In the genomic region with DNA sequence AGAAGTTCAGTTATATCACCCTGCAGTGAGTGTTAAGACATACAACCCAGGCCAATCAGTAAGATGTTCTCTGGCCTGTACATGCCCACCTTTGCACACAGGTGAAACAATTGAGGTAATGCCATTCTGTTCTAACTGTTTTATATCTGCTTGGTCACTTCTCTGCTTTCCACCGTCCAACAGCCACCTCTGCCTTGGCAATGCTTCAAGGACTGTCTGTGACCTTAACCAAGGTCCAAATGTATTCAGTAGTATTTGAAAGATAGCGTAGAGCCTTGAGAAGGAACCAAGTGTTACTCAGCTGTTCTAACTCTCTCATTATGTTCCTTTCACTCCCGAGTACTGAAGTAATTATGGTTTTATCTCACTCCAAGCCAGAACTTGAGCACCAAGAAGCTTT, we compare ENCODE assay signal across 24 mouse cellular contexts. TPM values are rescaled to one million over a fixed set of nuclear protein-coding genes. Genes with fewer than 3 reads are reported as not detected.
DNase-seq lines count a peak whose midpoint lies in the region; ATAC-seq and TF ChIP-seq lines count a peak whose summit lies in the region.
"Had no signal": no experiment of that assay in that cellular context is flagged by ENCODE, and none has a peak within 500 bp of the region (broad histone marks: within the 10 kb centered on the region; RNA-seq: fewer than 3 reads in every experiment).

No protein-coding gene starts in this region.

- no peak for TF ChIP-seq CTCF in kidney, adult 2 months (conservative IDR thresholded peaks at IDR 0.05; ENCODE audit: insufficient read depth, insufficient read length, low read depth, low read length)
- TF ChIP-seq CTCF in testis, adult 2 months (IDR thresholded peaks at IDR 0.05; ENCODE audit: control insufficient read depth, insufficient read depth, insufficient replicate concordance, low read depth, low read length), result no peak

- peak; percentile 81 for DNase-seq in kidney, adult 2 months
- DNase-seq in adrenal gland, adult 8-10 months, result peak; percentile 84
- peak; percentile 89 for DNase-seq in adrenal gland, postnatal 14 days
- DNase-seq in gastrocnemius, adult 8-10 months (ENCODE audit: low spot score in 2 of 2), result no peak
- DNase-seq: cerebellum, adult 9-11 months; gastrocnemius, postnatal 14 days; liver, postnatal 0 days; lung, postnatal 10 days; thymus, adult 2 months had no signal

- no peak overlapping the region for H3K4me2 ChIP-seq in kidney, embryonic 15.5 days
- no peak overlapping the region for H3K4me2 ChIP-seq in intestine, embryonic 16.5 days (ENCODE audit: low read depth, low read length)
- H3K4me2 ChIP-seq: embryonic facial prominence, embryonic 12.5 days; hindbrain, embryonic 12.5 days; limb, embryonic 15.5 days; midbrain, embryonic 12.5 days had no signal

- H3K9ac ChIP-seq in kidney, embryonic 15.5 days, result no peak overlapping the region
- H3K9ac ChIP-seq in intestine, embryonic 16.5 days (ENCODE audit: low read depth, low read length), result no peak overlapping the region
- H3K9ac ChIP-seq: embryonic facial prominence, embryonic 12.5 days; hindbrain, embryonic 12.5 days; limb, embryonic 15.5 days; liver, postnatal 0 days; midbrain, embryonic 12.5 days had no signal

- peaks cover 8% of the 10 kb centered on the region; the same call in 1 of the 2 replicates for H3K4me1 ChIP-seq in kidney, adult 2 months (ENCODE audit: control insufficient read depth, insufficient read depth, low read length)
- H3K4me1 ChIP-seq in kidney, embryonic 15.5 days, result no peaks in the 10 kb centered on the region
- no peaks in the 10 kb centered on the region for H3K4me1 ChIP-seq in testis, adult 2 months (ENCODE audit: control insufficient read depth, insufficient read depth, low read length)
- no peaks in the 10 kb centered on the region for H3K4me1 ChIP-seq in intestine, embryonic 16.5 days (ENCODE audit: control insufficient read depth, insufficient read depth, low read length)
- H3K4me1 ChIP-seq: embryonic facial prominence, embryonic 12.5 days; hindbrain, embryonic 12.5 days; limb, embryonic 15.5 days; midbrain, embryonic 12.5 days had no signal

- H3K27me3 ChIP-seq in kidney, adult 2 months (replicated peaks; ENCODE audit: control insufficient read depth, insufficient read depth, low read length), result no peaks in the 10 kb centered on the region
- H3K27me3 ChIP-seq in kidney, embryonic 15.5 days, result no peaks in the 10 kb centered on the region
- H3K27me3 ChIP-seq in testis, adult 2 months (ENCODE audit: control insufficient read depth, insufficient read depth, low read length), result no peaks in the 10 kb centered on the region
- H3K27me3 ChIP-seq in intestine, embryonic 16.5 days (replicated peaks; ENCODE audit: control insufficient read depth, insufficient read depth, low read length), result no peaks in the 10 kb centered on the region
- H3K27me3 ChIP-seq: embryonic facial prominence, embryonic 12.5 days; hindbrain, embryonic 12.5 days; limb, embryonic 15.5 days; midbrain, embryonic 12.5 days had no signal

- 27% methylated on average over 3 of the region's 3 CpGs for WGBS in kidney, adult 2 months
- WGBS in kidney, embryonic 15.5 days, result 82% methylated on average over 3 of the region's 3 CpGs
- WGBS in intestine, embryonic 16.5 days, result 71% methylated on average over 3 of the region's 3 CpGs

- no peak overlapping the region for H3K27ac ChIP-seq in kidney, adult 2 months (ENCODE audit: insufficient read depth, low read depth, low read length)
- H3K27ac ChIP-seq in kidney, embryonic 15.5 days, result no peak overlapping the region
- peak overlapping the region; percentile 62; the same call in 1 of the 2 replicates for H3K27ac ChIP-seq in testis, adult 2 months (ENCODE audit: control insufficient read depth, insufficient read depth, low read depth, low read length)
- no peak overlapping the region for H3K27ac ChIP-seq in intestine, embryonic 16.5 days (ENCODE audit: low read length)
- H3K27ac ChIP-seq: embryonic facial prominence, embryonic 12.5 days; hindbrain, embryonic 12.5 days; limb, embryonic 15.5 days; midbrain, embryonic 12.5 days had no signal

- no peak for TF ChIP-seq POLR2A in kidney, adult 2 months (IDR thresholded peaks at IDR 0.05; ENCODE audit: low read depth, low read length)
- no peak for TF ChIP-seq POLR2A in testis, adult 2 months (IDR thresholded peaks at IDR 0.05; ENCODE audit: control insufficient read depth, low read depth, low read length)

- no peaks in the 10 kb centered on the region for H3K36me3 ChIP-seq in kidney, adult 2 months (ENCODE audit: control insufficient read depth, insufficient read depth, low read length)
- no peaks in the 10 kb centered on the region for H3K36me3 ChIP-seq in kidney, embryonic 15.5 days
- H3K36me3 ChIP-seq in testis, adult 2 months (ENCODE audit: control insufficient read depth, insufficient read depth, low read length), result no peaks in the 10 kb centered on the region
- H3K36me3 ChIP-seq in intestine, embryonic 16.5 days (ENCODE audit: control insufficient read depth, insufficient read depth, low read length), result no peaks in the 10 kb centered on the region
- H3K36me3 ChIP-seq: embryonic facial prominence, embryonic 12.5 days; hindbrain, embryonic 12.5 days; limb, embryonic 15.5 days; midbrain, embryonic 12.5 days had no signal

- H3K4me3 ChIP-seq in kidney, adult 2 months (ENCODE audit: insufficient read depth, low read depth, low read length), result no peak overlapping the region
- no peak overlapping the region for H3K4me3 ChIP-seq in kidney, embryonic 15.5 days (replicated peaks)
- no peak overlapping the region for H3K4me3 ChIP-seq in testis, adult 2 months (ENCODE audit: control insufficient read depth, low read depth, low read length)
- H3K4me3 ChIP-seq in intestine, embryonic 16.5 days (ENCODE audit: low read length), result no peak overlapping the region
- H3K4me3 ChIP-seq: embryonic facial prominence, embryonic 12.5 days; erythroblast, embryonic 14.5 days; hindbrain, embryonic 12.5 days; limb, embryonic 15.5 days; midbrain, embryonic 12.5 days had no signal

- no peak for ATAC-seq in kidney, embryonic 15.5 days (replicated peaks; ENCODE audit: low FRiP score)
- ATAC-seq in intestine, embryonic 16.5 days, result no peak
- ATAC-seq: forebrain, embryonic 14.5 days; inflammation-experienced regulatory T-cells, adult 6 months; liver, postnatal 0 days had no signal

- no peaks in the 10 kb centered on the region for H3K9me3 ChIP-seq in kidney, embryonic 15.5 days (replicated peaks)
- H3K9me3 ChIP-seq in intestine, embryonic 16.5 days (ENCODE audit: control insufficient read depth, low read length), result no peaks in the 10 kb centered on the region
- H3K9me3 ChIP-seq: embryonic facial prominence, embryonic 12.5 days; hindbrain, embryonic 12.5 days; limb, embryonic 15.5 days; midbrain, embryonic 12.5 days had no signal

RNA-seq across cellular contexts. Expression of a gene that starts 6.4 kb away (rescaled TPM):
- polyA plus RNA-seq in kidney, adult 2 months (2012; rRNA removed), result 4.8 and 5.7 TPM in 2 replicates
- polyA plus RNA-seq in kidney, embryonic 15.5 days (2015; fragmentation: Nextera tagmentation; extraction: Ambion mirVana), result 1.2 and 1.5 TPM in 2 replicates
- 1 to 10 TPM; 3.6 to 8.9 (median 5.8) TPM for total RNA-seq in adrenal gland, adult 8-10 months (2022)
- total RNA-seq in adrenal gland, postnatal 14 days (2021), result 0.64 and 3.5 TPM in 2 replicates
- polyA plus RNA-seq in testis, adult 2 months (2012; rRNA removed), result 0.22 and 0.23 TPM in 2 replicates
- 0.04 TPM in 1 of 2 replicates, not detected in the other for polyA plus RNA-seq in intestine, embryonic 16.5 days (2015; fragmentation: Nextera tagmentation; extraction: Ambion mirVana)
- under 1 TPM in 1 of 4 experiments, not detected in 3; 0.13 TPM for total RNA-seq in gastrocnemius, adult 8-10 months (2022)
- total RNA-seq: megakaryocyte progenitor cell, adult 5-6 weeks; monocyte, adult 5-6 weeks had no signal
- polyA plus RNA-seq: embryonic facial prominence, embryonic 12.5 days; erythroblast, embryonic 14.5 days; forebrain, embryonic 14.5 days; heart, embryonic 16.5 days; hindbrain, embryonic 12.5 days; limb, embryonic 15.5 days; midbrain, embryonic 12.5 days; neural tube, embryonic 11.5 days had no signal

RNA-seq across cellular contexts. Expression of a gene that starts 30.7 kb away (rescaled TPM):
- polyA plus RNA-seq in kidney, adult 2 months (2012; rRNA removed), result 235 and 248 TPM in 2 replicates
- 1.3 TPM in 2 replicates for polyA plus RNA-seq in kidney, embryonic 15.5 days (2015; fragmentation: Nextera tagmentation; extraction: Ambion mirVana)
- 10 to 100 TPM in 3 of 4 experiments, 1 to 10 TPM in 1; 9.3 to 39.6 (median 18.5) TPM for total RNA-seq in adrenal gland, adult 8-10 months (2022)
- total RNA-seq in adrenal gland, postnatal 14 days (2021), result 1.6 TPM in 2 replicates
- polyA plus RNA-seq in testis, adult 2 months (2012; rRNA removed), result 10.4 and 10.7 TPM in 2 replicates
- 7.3 and 12.6 TPM in 2 replicates for polyA plus RNA-seq in intestine, embryonic 16.5 days (2015; fragmentation: Nextera tagmentation; extraction: Ambion mirVana)
- total RNA-seq in gastrocnemius, adult 8-10 months (2022), result not detected
- total RNA-seq: gastrocnemius, postnatal 14 days; heart, adult 8-10 months; megakaryocyte progenitor cell, adult 5-6 weeks; monocyte, adult 5-6 weeks had no signal
- polyA plus RNA-seq: embryonic facial prominence, embryonic 12.5 days; erythroblast, embryonic 14.5 days; forebrain, embryonic 14.5 days; hindbrain, embryonic 12.5 days; inflammation-experienced regulatory T-cells, adult 6 months; liver, postnatal 0 days; midbrain, embryonic 12.5 days; neural tube, embryonic 11.5 days had no signal

RNA-seq across cellular contexts. Expression of a gene that starts 41.8 kb away (rescaled TPM):
- 29.0 and 32.2 TPM in 2 replicates for polyA plus RNA-seq in kidney, adult 2 months (2012; rRNA removed)
- not detected in 2 replicates for polyA plus RNA-seq in kidney, embryonic 15.5 days (2015; fragmentation: Nextera tagmentation; extraction: Ambion mirVana)
- 10 to 100 TPM; 12.6 to 50.0 (median 21.5) TPM for total RNA-seq in adrenal gland, adult 8-10 months (2022)
- total RNA-seq in adrenal gland, postnatal 14 days (2021), result 1.4 and 1.9 TPM in 2 replicates
- polyA plus RNA-seq in testis, adult 2 months (2012; rRNA removed), result 1.3 and 2.9 TPM in 2 replicates
- polyA plus RNA-seq in intestine, embryonic 16.5 days (2015; fragmentation: Nextera tagmentation; extraction: Ambion mirVana), result 0.59 and 0.65 TPM in 2 replicates
- not detected for total RNA-seq in gastrocnemius, adult 8-10 months (2022)
- total RNA-seq: heart, adult 8-10 months; megakaryocyte progenitor cell, adult 5-6 weeks; monocyte, adult 5-6 weeks had no signal
- polyA plus RNA-seq: embryonic facial prominence, embryonic 12.5 days; erythroblast, embryonic 14.5 days; forebrain, embryonic 14.5 days; heart, embryonic 16.5 days; hindbrain, embryonic 12.5 days; inflammation-experienced regulatory T-cells, adult 6 months; limb, embryonic 15.5 days; liver, postnatal 0 days; midbrain, embryonic 12.5 days; neural tube, embryonic 11.5 days had no signal

RNA-seq across cellular contexts. Expression of a gene that starts 41.8 kb away (rescaled TPM):
- 214 and 260 TPM in 2 replicates for polyA plus RNA-seq in kidney, adult 2 months (2012; rRNA removed)
- polyA plus RNA-seq in kidney, embryonic 15.5 days (2015; fragmentation: Nextera tagmentation; extraction: Ambion mirVana), result 0.24 TPM in 1 of 2 replicates, not detected in the other
- total RNA-seq in adrenal gland, adult 8-10 months (2022), result 10 to 100 TPM in 2 of 4 experiments, 1 to 10 TPM in 2; 3.3 to 24.0 (median 9.7) TPM
- total RNA-seq in adrenal gland, postnatal 14 days (2021), result 0.41 and 0.45 TPM in 2 replicates
- 0.23 and 0.41 TPM in 2 replicates for polyA plus RNA-seq in testis, adult 2 months (2012; rRNA removed)
- polyA plus RNA-seq in intestine, embryonic 16.5 days (2015; fragmentation: Nextera tagmentation; extraction: Ambion mirVana), result not detected in 2 replicates
- not detected for total RNA-seq in gastrocnemius, adult 8-10 months (2022)
- total RNA-seq: gastrocnemius, postnatal 14 days; megakaryocyte progenitor cell, adult 5-6 weeks; monocyte, adult 5-6 weeks had no signal
- polyA plus RNA-seq: embryonic facial prominence, embryonic 12.5 days; erythroblast, embryonic 14.5 days; forebrain, embryonic 14.5 days; heart, embryonic 16.5 days; hindbrain, embryonic 12.5 days; inflammation-experienced regulatory T-cells, adult 6 months; limb, embryonic 15.5 days; liver, postnatal 0 days; midbrain, embryonic 12.5 days; neural tube, embryonic 11.5 days had no signal

RNA-seq across cellular contexts. Expression of a gene that starts 42.1 kb away (rescaled TPM):
- polyA plus RNA-seq in kidney, adult 2 months (2012; rRNA removed), result 5.2 and 5.7 TPM in 2 replicates
- 5.9 and 6.3 TPM in 2 replicates for polyA plus RNA-seq in kidney, embryonic 15.5 days (2015; fragmentation: Nextera tagmentation; extraction: Ambion mirVana)
- total RNA-seq in adrenal gland, adult 8-10 months (2022), result 10 to 100 TPM; 19.3 to 26.1 (median 22.0) TPM
- total RNA-seq in adrenal gland, postnatal 14 days (2021), result 6.1 and 7.9 TPM in 2 replicates
- polyA plus RNA-seq in testis, adult 2 months (2012; rRNA removed), result 27.6 and 45.1 TPM in 2 replicates
- polyA plus RNA-seq in intestine, embryonic 16.5 days (2015; fragmentation: Nextera tagmentation; extraction: Ambion mirVana), result 6.3 and 6.4 TPM in 2 replicates
- under 1 TPM in 1 of 4 experiments, not detected in 3; 0.13 TPM for total RNA-seq in gastrocnemius, adult 8-10 months (2022)
- polyA plus RNA-seq: erythroblast, embryonic 14.5 days had no signal

Comparison
In these comparisons a context has a peak if more than half of its experiments do, and no peak if none do; other contexts are left out.
1. RNA of a gene that starts 30.7 kb away (polyA plus RNA-seq): 235 to 248 TPM in kidney, adult 2 months; 10.4 to 10.7 TPM in testis, adult 2 months, 7.3 to 12.6 TPM in intestine, embryonic 16.5 days and 1.3 TPM in kidney, embryonic 15.5 days; every median in the first group is over 10 times any median in the second.
2. DNase-seq: peak in kidney, adult 2 months (single experiment), adrenal gland, adult 8-10 months (single experiment) and adrenal gland, postnatal 14 days (single experiment); none in gastrocnemius, adult 8-10 months (0 of 2).